9 mouse cellular contexts compared by ENCODE assay signal in the genomic region with DNA sequence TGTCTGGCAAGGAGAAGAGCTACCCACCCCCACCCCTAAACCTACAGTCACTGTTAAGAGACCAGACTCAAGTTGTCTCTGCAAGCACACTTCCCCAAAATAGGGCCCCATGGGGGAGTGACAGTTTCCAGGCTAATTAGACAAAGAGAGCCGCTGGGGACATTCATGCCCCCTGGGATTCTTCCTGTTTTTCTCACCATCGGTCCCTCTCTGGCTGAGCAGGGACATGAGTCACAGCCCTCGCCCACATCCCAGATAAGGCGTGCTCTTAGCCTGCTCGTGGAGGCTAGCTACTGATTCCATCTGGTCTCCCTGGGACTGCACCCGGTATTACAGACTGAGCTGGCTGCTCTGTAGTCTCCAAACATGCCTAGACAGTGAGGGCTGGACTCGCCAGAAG. TPM values are rescaled to one million over a fixed set of nuclear protein-coding genes. Genes with fewer than 3 reads are reported as not detected.
A peak's percentile ranks its signal among the peaks of the same experiment; 100 is the strongest.
DNase-seq lines count a peak whose midpoint lies in the region; ATAC-seq and TF ChIP-seq lines count a peak whose summit lies in the region.
"Had no signal": no experiment of that assay in that cellular context is flagged by ENCODE, and none has a peak within 500 bp of the region (broad histone marks: within the 10 kb centered on the region; RNA-seq: fewer than 3 reads in every experiment).

No protein-coding gene starts in this region.

- H3K4me3 ChIP-seq in heart, embryonic 13.5 days = no peak overlapping the region
- H3K4me3 ChIP-seq in liver, postnatal 0 days (ENCODE audit: low read depth, low read length) = no peak overlapping the region
- no peak overlapping the region for H3K4me3 ChIP-seq in cerebellum, adult 2 months (replicated peaks; ENCODE audit: insufficient read depth, low read depth, low read length)
- H3K4me3 ChIP-seq: limb, embryonic 15.5 days had no signal

- H3K4me1 ChIP-seq in heart, embryonic 13.5 days = peaks cover 22% of the 10 kb centered on the region
- peaks cover 13% of the 10 kb centered on the region for H3K4me1 ChIP-seq in liver, postnatal 0 days (ENCODE audit: insufficient read depth)
- H3K4me1 ChIP-seq in cerebellum, adult 2 months (ENCODE audit: control insufficient read depth, insufficient read depth, low read length) = peaks cover 19% of the 10 kb centered on the region

- WGBS in heart, embryonic 13.5 days = 7% methylated on average over 7 of the region's 7 CpGs
- WGBS in liver, postnatal 0 days (ENCODE audit: insufficient replicate concordance) = 22% methylated on average over 7 of the region's 7 CpGs
- WGBS in cerebellum, adult 2 months = 50% methylated on average over 7 of the region's 7 CpGs

- no peak; the same call in 1 of the 2 replicates for TF ChIP-seq EP300 in liver, postnatal 0 days (IDR thresholded peaks at IDR 0.05; ENCODE audit: low read depth)

- peaks cover 29% of the 10 kb centered on the region for H3K27me3 ChIP-seq in heart, embryonic 13.5 days (replicated peaks)
- no peaks in the 10 kb centered on the region for H3K27me3 ChIP-seq in liver, postnatal 0 days (ENCODE audit: insufficient read depth, low read length)
- no peaks in the 10 kb centered on the region for H3K27me3 ChIP-seq in cerebellum, adult 2 months (ENCODE audit: control insufficient read depth, insufficient read depth, low read length)

- peaks cover 25% of the 10 kb centered on the region for H3K36me3 ChIP-seq in heart, embryonic 13.5 days
- peaks cover 23% of the 10 kb centered on the region for H3K36me3 ChIP-seq in liver, postnatal 0 days (replicated peaks; ENCODE audit: insufficient read depth, low read length)

- no peak for TF ChIP-seq POLR2A in cerebellum, adult 2 months (IDR thresholded peaks at IDR 0.05; ENCODE audit: borderline replicate concordance, insufficient read depth, low read length)

- peak overlapping the region; percentile 11; the same call in 1 of the 2 replicates for H3K4me2 ChIP-seq in heart, embryonic 13.5 days
- H3K4me2 ChIP-seq in liver, postnatal 0 days (ENCODE audit: low read depth, low read length) = no peak overlapping the region
- H3K4me2 ChIP-seq: limb, embryonic 15.5 days had no signal

- no peak for ATAC-seq in heart, embryonic 13.5 days (ENCODE audit: extremely low read depth, insufficient number of reproducible peaks, low FRiP score, low TSS enrichment)
- ATAC-seq in liver, postnatal 0 days = peak; percentile 49; the same call in 1 of the 2 replicates

- H3K27ac ChIP-seq in heart, embryonic 13.5 days (replicated peaks) = peak overlapping the region; percentile 62
- H3K27ac ChIP-seq in liver, postnatal 0 days (ENCODE audit: low read depth) = peak overlapping the region; percentile 41; the same call in 1 of the 2 replicates
- no peak overlapping the region for H3K27ac ChIP-seq in cerebellum, adult 2 months (ENCODE audit: insufficient read depth, low read length)
- H3K27ac ChIP-seq: limb, embryonic 15.5 days had no signal

- H3K9me3 ChIP-seq in heart, embryonic 13.5 days = no peaks in the 10 kb centered on the region
- H3K9me3 ChIP-seq in liver, postnatal 0 days (ENCODE audit: low read length) = no peaks in the 10 kb centered on the region
- H3K9me3 ChIP-seq: limb, embryonic 15.5 days had no signal

- DNase-seq in layer of hippocampus, adult 11-12 months (ENCODE audit: low spot score) = peak; percentile 72
- DNase-seq in layer of hippocampus, adult 9-10 months (ENCODE audit: low spot score) = no peak
- DNase-seq in adipocyte (ENCODE audit: low spot score) = peak; percentile 34
- DNase-seq in liver, postnatal 0 days = peak; percentile 63
- DNase-seq in ovary, postnatal 14 days (ENCODE audit: low spot score) = no peak
- no peak for DNase-seq in ovary, postnatal 10 days (ENCODE audit: low spot score)
- no peak for DNase-seq in cerebellum, adult 2 months

- H3K9ac ChIP-seq in heart, embryonic 13.5 days = peak overlapping the region; percentile 54
- H3K9ac ChIP-seq in liver, postnatal 0 days (replicated peaks) = no peak overlapping the region
- H3K9ac ChIP-seq: limb, embryonic 15.5 days had no signal

- TF ChIP-seq CTCF in liver, postnatal 0 days (IDR thresholded peaks at IDR 0.05; ENCODE audit: low read depth) = no peak
- TF ChIP-seq CTCF in cerebellum, adult 2 months (IDR thresholded peaks at IDR 0.05; ENCODE audit: borderline replicate concordance, insufficient read depth, low read depth, low read length) = no peak

RNA-seq across cellular contexts. Expression of a gene that starts 15.8 kb away (rescaled TPM):
- polyA plus RNA-seq in heart, embryonic 13.5 days (2015; fragmentation: Nextera tagmentation; extraction: Ambion mirVana) = 17.3 and 18.2 TPM in 2 replicates
- polyA plus RNA-seq in liver, postnatal 0 days (2015; fragmentation: Nextera tagmentation; extraction: Ambion mirVana) = 145 and 152 TPM in 2 replicates
- 10.5 and 11.3 TPM in 2 replicates for polyA plus RNA-seq in cerebellum, adult 2 months (2012; rRNA removed)

Comparison
In these comparisons a context has a peak if more than half of its experiments do, and no peak if none do; other contexts are left out.
1. DNase-seq: peak in layer of hippocampus, adult 11-12 months (single experiment), adipocyte (single experiment) and liver, postnatal 0 days (single experiment); none in layer of hippocampus, adult 9-10 months (single experiment), ovary, postnatal 14 days (single experiment), ovary, postnatal 10 days (single experiment) and cerebellum, adult 2 months (0 of 2).